In the genomic region with DNA sequence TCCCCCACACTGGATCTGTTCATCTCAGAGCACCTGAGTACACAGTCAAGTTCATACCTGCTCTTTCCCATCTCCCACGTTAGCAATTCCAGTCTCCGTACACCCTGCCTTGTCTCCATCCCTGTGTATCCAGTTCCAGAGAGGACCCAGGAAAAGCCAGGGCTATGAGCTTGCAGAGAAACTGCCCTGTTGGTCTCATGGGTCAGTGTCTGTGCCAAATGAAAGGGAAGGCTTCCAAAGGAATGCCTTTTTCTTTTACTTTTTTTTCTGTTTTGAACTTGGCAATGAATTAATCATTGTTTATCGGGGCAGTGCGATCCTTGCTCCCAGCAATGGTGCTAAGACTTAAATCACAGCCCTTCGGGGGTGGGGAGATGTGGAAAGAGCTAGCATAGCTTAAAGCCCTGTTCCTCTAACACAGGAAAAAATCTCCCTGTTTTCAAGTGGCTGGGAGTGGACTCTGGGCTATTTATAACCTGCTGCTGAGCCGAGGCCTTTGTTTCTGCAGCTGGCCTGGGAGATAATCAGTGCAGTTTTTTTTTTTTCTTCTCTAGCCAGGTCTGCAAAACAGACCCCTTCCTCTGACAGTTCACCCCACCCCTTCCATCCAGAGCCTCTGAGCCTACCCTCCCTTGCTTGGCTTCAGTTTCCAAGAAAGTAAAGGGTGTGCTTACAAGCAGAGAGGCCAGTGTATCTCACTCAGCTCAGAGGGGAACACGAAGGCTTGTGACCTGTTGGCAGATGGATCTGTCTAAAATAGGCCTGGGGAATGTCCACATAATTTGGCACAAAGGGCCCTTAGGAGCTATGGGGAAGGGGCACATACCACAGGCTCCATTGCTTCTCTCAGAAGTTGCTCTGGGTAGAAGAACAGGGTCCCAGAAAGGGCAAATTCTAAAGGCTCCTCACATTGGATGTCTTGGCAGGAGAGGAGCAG, we compare ENCODE assay signal across 8 mouse cellular contexts.
DNase-seq lines count a peak whose midpoint lies in the region; ATAC-seq and TF ChIP-seq lines count a peak whose summit lies in the region.

No protein-coding gene starts in this region.

- peak overlapping the region; percentile 83 for H3K27ac ChIP-seq in gastrocnemius, adult 2 months
- H3K27ac ChIP-seq in hindbrain, postnatal 0 days: peak overlapping the region; percentile 57; the same call in 1 of the 2 replicates
- H3K27ac ChIP-seq in liver, embryonic 13.5 days: peak overlapping the region; percentile 45; the same call in 1 of the 2 replicates
- peak overlapping the region; percentile 73 for H3K27ac ChIP-seq in neural tube, embryonic 13.5 days (replicated peaks)

- H3K36me3 ChIP-seq in hindbrain, postnatal 0 days (ENCODE audit: insufficient read depth, low read length): no peaks in the 10 kb centered on the region
- no peaks in the 10 kb centered on the region for H3K36me3 ChIP-seq in liver, embryonic 13.5 days
- H3K36me3 ChIP-seq in neural tube, embryonic 13.5 days: no peaks in the 10 kb centered on the region

- intact Hi-C loops in gastrocnemius, adult 2 months (cut with DNase I): loop anchor here (5.0 kb wide), 2 partner anchors 85 to 120 kb away; no protein-coding TSS in a partner anchor

- no peak for TF ChIP-seq CTCF in gastrocnemius, adult 2 months (IDR thresholded peaks at IDR 0.05)
- TF ChIP-seq CTCF in hindbrain, postnatal 0 days (IDR thresholded peaks at IDR 0.05; ENCODE audit: low read depth): no peak

- H3K9me3 ChIP-seq in hindbrain, postnatal 0 days (ENCODE audit: low read length): no peaks in the 10 kb centered on the region
- no peaks in the 10 kb centered on the region for H3K9me3 ChIP-seq in liver, embryonic 13.5 days (replicated peaks)
- H3K9me3 ChIP-seq in neural tube, embryonic 13.5 days: no peaks in the 10 kb centered on the region

- peak; percentile 48 for ATAC-seq in hindbrain, postnatal 0 days
- peak; percentile 51 for ATAC-seq in liver, embryonic 13.5 days (ENCODE audit: low read depth)
- peak; percentile 74; the same call in 1 of the 2 replicates for ATAC-seq in neural tube, embryonic 13.5 days (ENCODE audit: low read depth)
- ATAC-seq in monocyte, adult 5-6 weeks (replicated peaks; ENCODE audit: insufficient number of reproducible peaks, low FRiP score, low TSS enrichment, poor library complexity, severe bottlenecking): no peak

- H3K4me3 ChIP-seq in gastrocnemius, adult 2 months: peak overlapping the region; percentile 4
- H3K4me3 ChIP-seq in hindbrain, postnatal 0 days (ENCODE audit: low read length): no peak overlapping the region
- H3K4me3 ChIP-seq in liver, embryonic 13.5 days (replicated peaks): no peak overlapping the region
- no peak overlapping the region for H3K4me3 ChIP-seq in neural tube, embryonic 13.5 days

- 8% methylated on average over 7 of the region's 7 CpGs for WGBS in hindbrain, postnatal 0 days
- 17% methylated on average over 7 of the region's 7 CpGs for WGBS in liver, embryonic 13.5 days (ENCODE audit: insufficient replicate concordance)
- WGBS in neural tube, embryonic 13.5 days: 11% methylated on average over 7 of the region's 7 CpGs

- no peaks in the 10 kb centered on the region for H3K27me3 ChIP-seq in hindbrain, postnatal 0 days (ENCODE audit: insufficient read depth, low read length)
- no peaks in the 10 kb centered on the region for H3K27me3 ChIP-seq in liver, embryonic 13.5 days
- no peaks in the 10 kb centered on the region; the same call in 1 of the 2 replicates for H3K27me3 ChIP-seq in neural tube, embryonic 13.5 days

- no peak overlapping the region for H3K9ac ChIP-seq in hindbrain, postnatal 0 days (replicated peaks; ENCODE audit: low read length)
- H3K9ac ChIP-seq in liver, embryonic 13.5 days: no peak overlapping the region
- H3K9ac ChIP-seq in neural tube, embryonic 13.5 days: peak overlapping the region; percentile 42; the same call in 1 of the 2 replicates

- H3K4me2 ChIP-seq in hindbrain, postnatal 0 days (ENCODE audit: low read depth, low read length): no peak overlapping the region
- H3K4me2 ChIP-seq in liver, embryonic 13.5 days: no peak overlapping the region
- H3K4me2 ChIP-seq in neural tube, embryonic 13.5 days: 0 out of 2 replicates have a peak overlapping the region, but pooled peaks have one; percentile 0

- DNase-seq in urinary bladder, postnatal 25 days (ENCODE audit: low spot score): peak; percentile 16
- DNase-seq in urinary bladder, adult 18-20 months (ENCODE audit: low spot score in 2 of 2): no peak
- DNase-seq in gastrocnemius, adult 2 months: peak; percentile 43
- DNase-seq in hindbrain, postnatal 0 days (ENCODE audit: low spot score): peak; percentile 65
- DNase-seq in liver, embryonic 13.5 days: no peak
- DNase-seq in cerebellum, adult 8-10 months: no peak

- peaks cover 22% of the 10 kb centered on the region for H3K4me1 ChIP-seq in hindbrain, postnatal 0 days (ENCODE audit: insufficient read depth, low read length)
- peaks cover 23% of the 10 kb centered on the region for H3K4me1 ChIP-seq in liver, embryonic 13.5 days (replicated peaks)
- H3K4me1 ChIP-seq in neural tube, embryonic 13.5 days (replicated peaks): peaks cover 27% of the 10 kb centered on the region

Comparison
In these comparisons a context has a peak if more than half of its experiments do, and no peak if none do; other contexts are left out.
1. DNase-seq: peak in urinary bladder, postnatal 25 days (single experiment), gastrocnemius, adult 2 months (single experiment) and hindbrain, postnatal 0 days (single experiment); none in urinary bladder, adult 18-20 months (0 of 2), liver, embryonic 13.5 days (single experiment) and cerebellum, adult 8-10 months (single experiment).
2. Peak in every context shown above with its lines, with median percentiles within 50 percentile points of each other: H3K27ac ChIP-seq.